Mouse (Mus musculus) intestine, embryonic 16.5 days (tissue): ENCODE data around the gene Mvb12b. TPM values are rescaled to one million over a fixed set of nuclear protein-coding genes. Genes with fewer than 3 reads are reported as not detected.

Experiments
- ATAC-seq: fragments of 200-750 bp; cut with Nextera tagmentation; 2 replicates; pipeline ENCODE4 v1.8.0; 2017; ENCODE audit warnings: moderate TSS enrichment, moderate library complexity
- H3K27ac ChIP-seq: fragments of 300-500 bp; sonication (generic); 2 replicates; pipeline ENCODE4 v1.5.1; 2014; ENCODE audit warnings: mild to moderate bottlenecking, low read length
- H3K27me3 ChIP-seq: fragments of 300-500 bp; sonication (generic); replicated peaks from 2 replicates; pipeline ENCODE4 v1.6.1; 2014; ENCODE audit warnings: low read length, control low read depth, mixed read lengths; ENCODE audit not compliant: control insufficient read depth, insufficient read depth
- H3K36me3 ChIP-seq: fragments of 300-500 bp; sonication (generic); 2 replicates; pipeline ENCODE4 v1.6.1; 2014; ENCODE audit warnings: low read length, control low read depth; ENCODE audit not compliant: control insufficient read depth, insufficient read depth
- H3K4me1 ChIP-seq: fragments of 300-500 bp; sonication (generic); 2 replicates; pipeline ENCODE4 v1.6.1; 2014; ENCODE audit warnings: low read length, control low read depth, mixed read lengths; ENCODE audit not compliant: control insufficient read depth, insufficient read depth
- H3K4me2 ChIP-seq: fragments of 300-500 bp; sonication (generic); 2 replicates; pipeline ENCODE4 v1.6.1; 2014; ENCODE audit warnings: low read depth, low read length, control low read depth
- H3K4me3 ChIP-seq: fragments of 300-500 bp; sonication (generic); 2 replicates; pipeline ENCODE4 v1.5.1; 2014; ENCODE audit warnings: mild to moderate bottlenecking, low read length
- H3K9ac ChIP-seq: fragments of 300-500 bp; sonication (generic); 2 replicates; pipeline ENCODE4 v1.6.1; 2014; ENCODE audit warnings: low read depth, low read length
- H3K9me3 ChIP-seq: fragments of 300-500 bp; sonication (generic); 2 replicates; pipeline ENCODE4 v1.6.1; 2016; ENCODE audit warnings: low read length, control low read depth; ENCODE audit not compliant: control insufficient read depth
- whole genome bisulfite sequencing: fragments of 180-500 bp; shearing (Covaris S2); extraction: QIAGEN DNeasy Blood & Tissue Kit; methylation state at CpG from one replicate; pipeline ENCODE4 v1.1.7; 2014; 5-methylcytosine and 5-hydroxymethylcytosine counted together
- polyA plus RNA-seq: library from polyadenylated mRNA; unstranded; fragments of >200 nt; fragmentation: Nextera tagmentation; extraction: Ambion mirVana; gene quantifications from 2 replicates; pipeline ENCODE4 v1.2.1, GENCODE M21; 2015

Gene Mvb12b
- polyA plus RNA-seq, 1 experiment from 2014 or later: 7.9 TPM

DNA sequence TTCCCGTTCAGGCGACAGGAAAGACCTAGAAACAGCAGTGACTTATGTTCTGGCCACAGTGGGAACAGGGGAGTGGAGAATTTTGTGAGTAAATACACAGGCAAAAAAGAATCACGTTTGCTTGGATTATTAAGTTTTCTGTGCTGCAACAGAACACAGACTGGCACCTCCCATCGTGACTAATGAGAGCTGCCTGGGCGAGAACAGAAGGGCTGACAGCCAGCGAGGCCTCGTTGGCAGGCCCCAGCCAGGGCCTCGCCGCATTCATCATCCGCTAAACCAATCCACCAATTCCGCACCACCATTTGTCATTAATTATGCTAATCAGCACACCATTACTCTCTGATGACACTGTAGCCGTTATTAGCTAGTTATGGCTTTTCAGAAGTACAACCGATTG, 102.2 kb downstream of the Mvb12b start:
- Histone ChIP-seq H3K4me2 (no peak overlapping the region), H3K36me3 (0 out of 2 replicates have a peak, but pooled peaks cover 2% of the 10 kb centered on the region), H3K4me1 (peaks cover 8% of the 10 kb centered on the region), H3K9me3 (no peaks in the 10 kb centered on the region), H3K27ac (no peak overlapping the region), H3K9ac (no peak overlapping the region), H3K4me3 (no peak overlapping the region), H3K27me3 (no peaks in the 10 kb centered on the region)
- ATAC-seq: no peak
- WGBS: 72% methylated on average over 13 of the region's 13 CpGs

DNA sequence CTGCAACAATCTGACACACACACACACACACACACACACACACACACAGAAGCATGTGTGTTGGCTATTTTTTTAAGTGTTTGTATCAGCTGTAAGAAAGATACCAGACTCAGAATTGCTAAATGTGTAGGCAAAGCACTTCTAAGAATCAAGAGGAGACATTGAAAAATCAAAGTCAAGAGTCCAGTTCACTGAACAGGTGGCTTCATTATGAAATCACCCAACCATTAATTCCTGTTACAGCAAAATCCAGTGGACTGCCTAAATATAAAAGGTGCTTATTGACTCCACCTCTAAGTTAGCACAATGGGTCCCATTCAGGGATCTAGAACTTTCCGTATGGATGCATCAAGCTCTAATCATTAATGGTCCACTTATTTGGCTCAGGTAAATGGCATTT, 103.0 kb downstream of the Mvb12b start:
- Histone ChIP-seq H3K36me3 (peaks cover 4% of the 10 kb centered on the region; the same call in 1 of the 2 replicates), H3K9ac (no peak overlapping the region), H3K4me2 (no peak overlapping the region), H3K4me3 (no peak overlapping the region), H3K27ac (no peak overlapping the region), H3K4me1 (peaks cover 8% of the 10 kb centered on the region), H3K9me3 (no peaks in the 10 kb centered on the region), H3K27me3 (no peaks in the 10 kb centered on the region)
- WGBS: 88% methylated on average over 1 of the region's 1 CpGs
- ATAC-seq: no peak

- peaks cover 17% of the 10 kb centered on the region for H3K36me3 ChIP-seq
- peaks cover 8% of the 10 kb centered on the region for H3K4me1 ChIP-seq
- ATAC-seq: no peak
- no peak overlapping the region for H3K4me3 ChIP-seq
- no peak overlapping the region for H3K27ac ChIP-seq
- no peaks in the 10 kb centered on the region for H3K27me3 ChIP-seq
- no peak overlapping the region for H3K9ac ChIP-seq
- 82% methylated on average over 7 of the region's 7 CpGs for WGBS
- no peak overlapping the region for H3K4me2 ChIP-seq
- H3K9me3 ChIP-seq: peaks cover 12% of the 10 kb centered on the region
Measured at GRCm38 (mm10) chr2:33783419-33783818, 104.3 kb downstream of the Mvb12b start.

- Histone ChIP-seq H3K9me3 (peaks cover 24% of the 10 kb centered on the region), H3K4me1 (peaks cover 8% of the 10 kb centered on the region), H3K27me3 (no peaks in the 10 kb centered on the region), H3K27ac (no peak overlapping the region), H3K4me3 (no peak overlapping the region), H3K36me3 (peaks cover 31% of the 10 kb centered on the region), H3K9ac (no peak overlapping the region), H3K4me2 (no peak overlapping the region)
- 29% methylated on average over 11 of the region's 11 CpGs for WGBS
- no peak for ATAC-seq
Measured at GRCm38 (mm10) chr2:33781655-33782400, 105.9 kb downstream of the Mvb12b start.

DNA sequence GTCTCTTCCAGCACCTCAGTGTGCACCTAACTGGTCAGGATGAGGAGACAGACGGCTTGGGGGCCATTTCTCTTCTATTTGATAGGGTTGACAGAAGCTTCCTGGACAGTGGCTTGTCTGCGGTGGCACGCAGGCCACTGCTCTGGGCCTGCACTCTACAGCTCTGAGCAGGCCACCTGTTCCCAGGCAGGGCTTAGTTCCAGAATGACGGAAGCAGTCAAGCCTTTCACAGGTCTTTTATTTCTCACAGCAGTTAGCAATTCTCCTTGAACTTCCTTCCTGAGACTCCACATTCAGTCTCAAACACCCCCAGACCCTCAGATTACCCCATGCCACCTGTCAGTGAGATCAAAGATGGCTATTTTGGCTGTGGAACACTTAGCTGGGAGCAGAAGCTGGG, 109.3 kb downstream of the Mvb12b start:
- H3K27ac ChIP-seq: no peak overlapping the region
- H3K4me2 ChIP-seq: no peak overlapping the region
- no peak for ATAC-seq
- peaks cover 8% of the 10 kb centered on the region for H3K4me1 ChIP-seq
- H3K4me3 ChIP-seq: no peak overlapping the region
- H3K9me3 ChIP-seq: peaks cover 24% of the 10 kb centered on the region
- 98% methylated on average over 4 of the region's 4 CpGs for WGBS
- H3K9ac ChIP-seq: no peak overlapping the region
- peaks cover 36% of the 10 kb centered on the region for H3K36me3 ChIP-seq
- H3K27me3 ChIP-seq: no peaks in the 10 kb centered on the region

GRCm38 (mm10) chr2:33777051-33777450, 110.7 kb downstream of the Mvb12b start:
- Histone ChIP-seq H3K4me2 (no peak overlapping the region), H3K9me3 (peaks cover 24% of the 10 kb centered on the region), H3K27ac (no peak overlapping the region), H3K9ac (no peak overlapping the region), H3K27me3 (no peaks in the 10 kb centered on the region), H3K4me1 (peaks cover 8% of the 10 kb centered on the region), H3K4me3 (no peak overlapping the region), H3K36me3 (peaks cover 34% of the 10 kb centered on the region)
- WGBS: 97% methylated on average over 11 of the region's 11 CpGs
- no peak for ATAC-seq

DNA sequence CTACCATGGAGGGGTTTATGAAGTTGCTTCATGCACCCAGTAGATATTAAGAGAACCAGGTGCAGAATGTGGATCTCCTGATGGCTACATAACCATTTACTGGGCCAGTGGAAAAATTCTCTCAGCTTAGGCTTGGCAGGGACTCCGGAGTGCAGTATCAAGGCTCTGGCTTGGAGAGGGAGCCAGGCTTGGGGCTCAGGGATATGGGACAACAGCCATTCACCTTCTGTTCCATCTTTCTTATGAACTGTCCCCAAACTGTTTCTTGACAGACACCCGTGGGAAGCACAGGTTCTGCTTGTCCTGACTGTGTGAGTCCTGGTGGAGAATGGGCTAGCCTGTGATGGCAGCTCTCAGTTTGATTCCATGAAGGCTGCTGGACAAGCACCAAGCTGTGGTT, 112.9 kb downstream of the Mvb12b start:
- Histone ChIP-seq H3K4me2 (no peak overlapping the region), H3K36me3 (peaks cover 33% of the 10 kb centered on the region), H3K4me3 (no peak overlapping the region), H3K9me3 (peaks cover 24% of the 10 kb centered on the region), H3K27me3 (no peaks in the 10 kb centered on the region), H3K9ac (no peak overlapping the region), H3K4me1 (no peaks in the 10 kb centered on the region), H3K27ac (no peak overlapping the region)
- 88% methylated on average over 2 of the region's 2 CpGs for WGBS
- no peak for ATAC-seq

DNA sequence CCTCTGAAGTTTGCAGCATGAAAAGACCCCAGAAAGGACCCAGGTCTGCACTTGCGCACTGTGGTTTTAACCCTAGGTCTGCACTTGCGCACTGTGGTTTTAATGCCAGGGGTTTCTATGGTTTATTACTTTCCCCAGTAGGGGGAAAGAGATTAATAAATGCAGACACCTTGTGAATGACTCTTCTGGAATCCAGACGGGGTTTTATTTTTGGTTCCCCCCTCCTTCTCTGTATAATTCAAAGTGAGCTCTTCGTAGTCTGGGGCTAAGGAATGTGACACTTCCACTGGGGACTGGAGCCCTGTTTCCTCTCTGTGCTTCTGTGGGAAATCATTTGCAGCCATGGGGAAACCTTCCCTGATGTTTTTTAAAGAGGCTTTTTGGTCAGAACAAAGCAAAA, 113.6 kb downstream of the Mvb12b start:
- Histone ChIP-seq H3K9ac (no peak overlapping the region), H3K36me3 (peaks cover 26% of the 10 kb centered on the region), H3K4me3 (no peak overlapping the region), H3K27me3 (no peaks in the 10 kb centered on the region), H3K27ac (no peak overlapping the region), H3K4me2 (no peak overlapping the region), H3K9me3 (peaks cover 19% of the 10 kb centered on the region), H3K4me1 (no peaks in the 10 kb centered on the region)
- ATAC-seq: no peak
- WGBS: 55% methylated on average over 4 of the region's 4 CpGs

DNA sequence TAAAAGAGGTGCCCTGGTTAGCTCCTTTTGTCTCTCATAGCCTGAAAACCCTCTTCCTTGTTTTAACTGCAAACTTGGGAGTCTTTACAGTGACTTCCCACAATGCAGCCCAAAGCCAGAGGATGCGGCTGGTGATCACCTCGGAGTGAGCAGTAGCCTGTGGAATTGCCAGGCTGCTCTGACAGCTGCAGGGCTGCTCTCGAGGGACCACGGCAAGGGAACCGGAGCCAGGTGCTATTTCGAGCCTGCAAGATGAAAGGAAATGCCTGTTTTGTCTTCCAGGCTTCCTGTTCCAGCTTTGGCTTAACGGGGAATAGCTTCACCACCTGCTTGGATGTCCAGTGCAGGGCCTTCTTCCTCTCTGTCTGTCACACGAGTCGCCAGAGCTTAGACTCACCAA, 115.3 kb downstream of the Mvb12b start:
- Histone ChIP-seq H3K4me1 (no peaks in the 10 kb centered on the region), H3K36me3 (peaks cover 10% of the 10 kb centered on the region), H3K9me3 (peaks cover 2% of the 10 kb centered on the region), H3K9ac (no peak overlapping the region), H3K4me3 (no peak overlapping the region), H3K27me3 (no peaks in the 10 kb centered on the region), H3K27ac (no peak overlapping the region), H3K4me2 (no peak overlapping the region)
- ATAC-seq: no peak
- 51% methylated on average over 9 of the region's 9 CpGs for WGBS

GRCm38 (mm10) chr2:33771388-33771787, 116.4 kb downstream of the Mvb12b start:
- 83% methylated on average over 10 of the region's 10 CpGs for WGBS
- no peak for ATAC-seq
- H3K9me3 ChIP-seq: no peaks in the 10 kb centered on the region
- no peak overlapping the region for H3K4me2 ChIP-seq
- H3K36me3 ChIP-seq: 0 out of 2 replicates have a peak, but pooled peaks cover 3% of the 10 kb centered on the region
- no peak overlapping the region for H3K9ac ChIP-seq
- no peak overlapping the region for H3K27ac ChIP-seq
- H3K27me3 ChIP-seq: no peaks in the 10 kb centered on the region
- no peak overlapping the region for H3K4me3 ChIP-seq
- H3K4me1 ChIP-seq: no peaks in the 10 kb centered on the region
